Mouse (Mus musculus): ENCODE measurements at regions not wholly inside any gene's neighbourhood (a gene's known extent, or its start where the extent isn't known, plus 50 kb on each side); places are given as distances from the start of the nearest gene placed in this dataset.

- TF ChIP-seq CTCF (conservative IDR thresholded peaks at IDR 0.05 in 1 of 2, IDR thresholded peaks at IDR 0.05 in 1 of 2; ENCODE audit: low read depth in 2 of 2, low read length in 2 of 2) = no peak
- TF ChIP-seq EP300 (IDR thresholded peaks at IDR 0.05; ENCODE audit: low read length) = no peak
- no peak for TF ChIP-seq POLR2A (IDR thresholded peaks at IDR 0.05; ENCODE audit: low read depth, low read length)
These were observed 2231.6 kb downstream of the Pcdh9 start for GRCm38 (mm10) chr14:91658654-91659421.
